Mouse (Mus musculus): ENCODE results near the gene Gtf3a.

DNA sequence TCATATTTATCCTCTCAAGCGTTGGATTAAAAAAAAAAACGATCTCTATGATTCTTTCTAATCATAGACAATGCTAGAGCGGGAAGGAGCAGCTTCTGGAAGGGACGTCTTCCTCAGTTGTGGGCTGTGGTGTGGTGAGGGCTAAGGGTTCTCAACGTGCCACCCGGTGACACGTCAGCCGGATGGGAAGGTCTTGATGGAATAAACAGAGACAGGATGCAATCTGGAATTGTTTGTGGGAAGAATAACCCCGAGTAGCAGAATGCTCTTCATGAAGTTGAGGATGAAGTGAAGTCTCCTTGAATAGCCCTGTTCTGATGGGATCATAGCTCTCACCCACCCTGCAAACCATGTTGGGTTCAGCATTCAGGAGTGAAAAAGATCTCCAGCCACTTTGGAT lies 1.8 kb upstream of the Gtf3a start:
- TF ChIP-seq POLR2A (IDR thresholded peaks at IDR 0.05; ENCODE audit: extremely low read depth, insufficient read depth, low read length) (no peak), CTCF (IDR thresholded peaks at IDR 0.05; ENCODE audit: low read depth, low read length) (no peak)

Data from liver, adult 2 months (tissue).